Mouse (Mus musculus) liver, embryonic 15.5 days (tissue): Measurements from ENCODE around the gene Dmac1. TPM values are rescaled to one million over a fixed set of nuclear protein-coding genes. Genes with fewer than 3 reads are reported as not detected.
A peak's percentile ranks its signal among the peaks of the same experiment; 100 is the strongest.

Experiments
- ATAC-seq: fragments of 200-750 bp; cut with Nextera tagmentation; 2 replicates; pipeline ENCODE4 v1.8.0; 2017; ENCODE audit warnings: moderate number of reproducible peaks, mild to moderate bottlenecking, moderate library complexity; ENCODE audit not compliant: insufficient read depth
- H3K27ac ChIP-seq: fragments of 300-500 bp; sonication (generic); replicated peaks from 2 replicates; pipeline ENCODE4 v1.5.1; 2015; ENCODE audit warnings: mild to moderate bottlenecking, inconsistent platforms
- H3K27me3 ChIP-seq: fragments of 300-500 bp; sonication (generic); 2 replicates; pipeline ENCODE4 v1.6.1; 2015; ENCODE audit warnings: mild to moderate bottlenecking, inconsistent platforms
- H3K36me3 ChIP-seq: fragments of 300-500 bp; sonication (generic); replicated peaks from 2 replicates; pipeline ENCODE4 v1.6.1; 2015; ENCODE audit warnings: moderate library complexity, mild to moderate bottlenecking, inconsistent platforms
- H3K4me1 ChIP-seq: fragments of 300-500 bp; sonication (generic); replicated peaks from 2 replicates; pipeline ENCODE4 v1.6.1; 2015; ENCODE audit warnings: inconsistent platforms
- H3K4me2 ChIP-seq: fragments of 300-500 bp; sonication (generic); 2 replicates; pipeline ENCODE4 v1.6.1; 2015; ENCODE audit warnings: moderate library complexity, mild to moderate bottlenecking, inconsistent platforms
- H3K4me3 ChIP-seq: fragments of 300-500 bp; sonication (generic); replicated peaks from 2 replicates; pipeline ENCODE4 v1.5.1; 2015; ENCODE audit warnings: mild to moderate bottlenecking, inconsistent platforms
- H3K9ac ChIP-seq: fragments of 300-500 bp; sonication (generic); 2 replicates; pipeline ENCODE4 v1.6.1; 2015; ENCODE audit warnings: moderate library complexity, mild to moderate bottlenecking, inconsistent platforms
- H3K9me3 ChIP-seq: fragments of 300-500 bp; sonication (generic); replicated peaks from 2 replicates; pipeline ENCODE4 v1.6.1; 2016; ENCODE audit warnings: inconsistent platforms
- WGBS: fragments of 180-500 bp; shearing (Covaris S2); methylation state at CpG from one replicate; pipeline ENCODE4 v1.1.7; 2015; ENCODE audit warnings: mixed read lengths; ENCODE audit not compliant: insufficient replicate concordance; 5-methylcytosine and 5-hydroxymethylcytosine counted together
- polyA plus RNA-seq: library from polyadenylated mRNA; unstranded; fragments of >200 nt; fragmentation: Nextera tagmentation; extraction: Ambion mirVana; gene quantifications from 2 replicates; pipeline ENCODE4 v1.2.1, GENCODE M21; 2015

The Dmac1 gene
- polyA plus RNA-seq = 47.1 and 50.5 TPM in 2 replicates

GRCm38 (mm10) chr4:75278197-75279175 lies at the start of gene Dmac1:
TSS of gene Dmac1 (minus strand) at chr4:75278305.
- no peaks in the 10 kb centered on the region for H3K9me3 ChIP-seq
- H3K4me2 ChIP-seq = peak within 1 kb of the TSS; percentile 62
- ATAC-seq = peak; percentile 92
- peaks cover 13% of the 10 kb centered on the region; the same call in 1 of the 2 replicates for H3K4me1 ChIP-seq
- H3K27me3 ChIP-seq = no peaks in the 10 kb centered on the region
- 0 out of 2 replicates have a peak, but pooled peaks cover 3% of the 10 kb centered on the region for H3K36me3 ChIP-seq
- H3K4me3 ChIP-seq = peak within 1 kb of the TSS; percentile 90
- WGBS = 4% methylated on average over 23 of the region's 23 CpGs
- no peak within 1 kb of the TSS for H3K27ac ChIP-seq
- peak within 1 kb of the TSS; percentile 80 for H3K9ac ChIP-seq

GRCm38 (mm10) chr4:75315431-75315830 lies 37.3 kb upstream of the Dmac1 start:
- Histone ChIP-seq H3K4me3 (no peak overlapping the region), H3K27ac (no peak overlapping the region), H3K36me3 (no peaks in the 10 kb centered on the region), H3K9me3 (no peaks in the 10 kb centered on the region), H3K9ac (no peak overlapping the region), H3K4me2 (no peak overlapping the region), H3K27me3 (no peaks in the 10 kb centered on the region), H3K4me1 (no peaks in the 10 kb centered on the region)
- 25% methylated on average over 1 of the region's 1 CpGs for WGBS
- ATAC-seq = no peak

- Histone ChIP-seq H3K4me3 (no peak overlapping the region), H3K9ac (no peak overlapping the region), H3K9me3 (no peaks in the 10 kb centered on the region), H3K36me3 (no peaks in the 10 kb centered on the region), H3K4me1 (no peaks in the 10 kb centered on the region), H3K27me3 (no peaks in the 10 kb centered on the region), H3K27ac (no peak overlapping the region), H3K4me2 (no peak overlapping the region)
- WGBS = 55% methylated on average over 1 of the region's 1 CpGs
- no peak for ATAC-seq
These were observed 36.9 kb upstream of the Dmac1 start for GRCm38 (mm10) chr4:75315007-75315406.

GRCm38 (mm10) chr4:75311918-75312317 lies 33.8 kb upstream of the Dmac1 start:
- ATAC-seq = no peak
- no peak overlapping the region for H3K9ac ChIP-seq
- no peaks in the 10 kb centered on the region for H3K4me1 ChIP-seq
- 71% methylated on average over 2 of the region's 2 CpGs for WGBS
- no peaks in the 10 kb centered on the region for H3K9me3 ChIP-seq
- no peak overlapping the region for H3K27ac ChIP-seq
- no peak overlapping the region for H3K4me2 ChIP-seq
- H3K36me3 ChIP-seq = no peaks in the 10 kb centered on the region
- H3K4me3 ChIP-seq = no peak overlapping the region
- H3K27me3 ChIP-seq = no peaks in the 10 kb centered on the region

- no peaks in the 10 kb centered on the region for H3K9me3 ChIP-seq
- no peak for ATAC-seq
These were observed 33.2 kb upstream of the Dmac1 start for GRCm38 (mm10) chr4:75311305-75311704.

GRCm38 (mm10) chr4:75300205-75300972 lies 22.3 kb upstream of the Dmac1 start:
- Histone ChIP-seq H3K4me3 (no peak overlapping the region), H3K9ac (no peak overlapping the region), H3K27ac (no peak overlapping the region), H3K4me1 (no peaks in the 10 kb centered on the region), H3K36me3 (no peaks in the 10 kb centered on the region), H3K9me3 (no peaks in the 10 kb centered on the region), H3K4me2 (no peak overlapping the region), H3K27me3 (no peaks in the 10 kb centered on the region)
- no peak for ATAC-seq
- WGBS = 62% methylated on average over 1 of the region's 1 CpGs

More at GRCm38 (mm10) chr4:75311305-75311704, 33.2 kb upstream of the Dmac1 start:
- Histone ChIP-seq H3K9ac (no peak overlapping the region), H3K27me3 (no peaks in the 10 kb centered on the region), H3K4me3 (no peak overlapping the region), H3K4me2 (no peak overlapping the region), H3K27ac (no peak overlapping the region), H3K4me1 (no peaks in the 10 kb centered on the region), H3K36me3 (no peaks in the 10 kb centered on the region)
- WGBS = 68% methylated on average over 2 of the region's 2 CpGs

GRCm38 (mm10) chr4:75292315-75292714 lies 14.2 kb upstream of the Dmac1 start:
- H3K9ac ChIP-seq = no peak overlapping the region

GRCm38 (mm10) chr4:75291142-75291541 lies 13.0 kb upstream of the Dmac1 start:
- no peaks in the 10 kb centered on the region for H3K36me3 ChIP-seq
- H3K9ac ChIP-seq = no peak overlapping the region
- H3K4me1 ChIP-seq = no peaks in the 10 kb centered on the region
- no peak overlapping the region for H3K4me2 ChIP-seq
- ATAC-seq = no peak
- H3K4me3 ChIP-seq = no peak overlapping the region
- H3K27me3 ChIP-seq = no peaks in the 10 kb centered on the region
- H3K9me3 ChIP-seq = no peaks in the 10 kb centered on the region
- 39% methylated on average over 4 of the region's 4 CpGs for WGBS
- no peak overlapping the region for H3K27ac ChIP-seq

More at GRCm38 (mm10) chr4:75292315-75292714, 14.2 kb upstream of the Dmac1 start:
- H3K4me1 ChIP-seq = no peaks in the 10 kb centered on the region
- no peaks in the 10 kb centered on the region for H3K27me3 ChIP-seq
- 57% methylated on average over 4 of the region's 4 CpGs for WGBS
- H3K4me3 ChIP-seq = no peak overlapping the region
- no peaks in the 10 kb centered on the region for H3K9me3 ChIP-seq
- H3K4me2 ChIP-seq = no peak overlapping the region
- no peaks in the 10 kb centered on the region for H3K36me3 ChIP-seq
- H3K27ac ChIP-seq = no peak overlapping the region
- ATAC-seq = no peak

- H3K27ac ChIP-seq = no peak overlapping the region
- 4% methylated on average over 30 of the region's 30 CpGs for WGBS
These were observed 473 bp downstream of the Dmac1 start for GRCm38 (mm10) chr4:75277467-75278196.

GRCm38 (mm10) chr4:75275737-75276136 lies 2.4 kb downstream of the Dmac1 start:
- Histone ChIP-seq H3K4me3 (no peak overlapping the region), H3K9me3 (no peaks in the 10 kb centered on the region), H3K4me1 (peaks cover 13% of the 10 kb centered on the region; the same call in 1 of the 2 replicates), H3K4me2 (no peak overlapping the region), H3K27me3 (no peaks in the 10 kb centered on the region), H3K27ac (no peak overlapping the region), H3K9ac (no peak overlapping the region), H3K36me3 (0 out of 2 replicates have a peak, but pooled peaks cover 3% of the 10 kb centered on the region)
- 64% methylated on average over 2 of the region's 2 CpGs for WGBS
- no peak for ATAC-seq

More at GRCm38 (mm10) chr4:75277467-75278196, 473 bp downstream of the Dmac1 start:
- Histone ChIP-seq H3K4me1 (peaks cover 13% of the 10 kb centered on the region; the same call in 1 of the 2 replicates), H3K9me3 (no peaks in the 10 kb centered on the region), H3K36me3 (0 out of 2 replicates have a peak, but pooled peaks cover 3% of the 10 kb centered on the region), H3K27me3 (no peaks in the 10 kb centered on the region), H3K4me2 (peak overlapping the region; percentile 62), H3K4me3 (peak overlapping the region; percentile 90), H3K9ac (peak overlapping the region; percentile 80)
- ATAC-seq = peak; percentile 81
